Mouse (Mus musculus): ENCODE data around the gene Msh4. TPM values are rescaled to one million over a fixed set of nuclear protein-coding genes. Genes with fewer than 3 reads are reported as not detected.

The Msh4 gene
- polyA plus RNA-seq, 1 experiment = not detected

DNA sequence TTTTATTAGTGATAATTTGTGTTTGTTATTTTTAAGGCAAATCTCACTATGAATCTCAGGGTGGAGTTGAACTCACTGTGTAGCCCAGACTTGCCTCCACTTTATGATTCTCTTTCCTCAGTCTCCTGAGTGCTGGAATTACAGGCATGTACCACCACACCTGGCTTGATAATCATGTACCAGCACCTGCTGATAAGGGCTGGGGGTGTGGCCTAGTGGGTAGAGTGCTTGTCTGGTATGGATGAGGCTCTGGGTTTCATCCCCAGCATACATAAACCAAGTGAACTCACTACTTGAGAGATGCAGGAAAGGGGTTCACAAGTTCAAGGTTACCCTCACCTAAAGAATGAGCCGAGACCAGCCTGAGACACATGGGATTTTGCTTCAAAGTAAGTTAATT is 4.0 kb downstream of the Msh4 start:
- 82% methylated on average over 1 of the region's 1 CpGs for WGBS
- peaks cover 4% of the 10 kb centered on the region; the same call in 1 of the 2 replicates for H3K4me1 ChIP-seq (ENCODE audit: control insufficient read depth, insufficient read depth, low read length)
- no peak overlapping the region for H3K27ac ChIP-seq (ENCODE audit: insufficient read depth, low read depth, low read length)
- TF ChIP-seq CTCF (IDR thresholded peaks at IDR 0.05; ENCODE audit: insufficient read depth, low read depth, low read length) = no peak
- no peak for TF ChIP-seq POLR2A (IDR thresholded peaks at IDR 0.05; ENCODE audit: insufficient read depth, low read depth, low read length)
- no peak overlapping the region for H3K4me3 ChIP-seq (ENCODE audit: insufficient read depth, low read depth, low read length)

DNA sequence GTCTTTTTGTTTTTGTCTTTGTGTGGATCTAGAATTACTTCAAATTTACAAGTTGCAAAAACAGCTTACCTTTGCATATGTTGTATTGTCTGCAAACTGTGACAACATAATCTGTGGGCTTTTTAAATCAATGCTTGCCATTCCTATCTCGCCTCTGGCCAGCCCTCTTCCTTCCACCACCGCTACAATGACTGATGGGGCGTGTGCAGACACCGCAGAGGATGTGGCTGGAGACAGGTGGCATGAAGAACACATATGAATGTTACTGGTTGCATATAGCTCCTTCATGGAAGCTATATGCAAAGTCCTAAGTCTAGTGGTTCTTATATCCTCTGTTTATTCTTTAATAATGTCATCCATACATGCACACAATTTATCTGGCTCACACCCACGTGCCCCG is 8.7 kb downstream of the Msh4 start:
- no peak for TF ChIP-seq CTCF (IDR thresholded peaks at IDR 0.05; ENCODE audit: insufficient read depth, low read depth, low read length)
- WGBS = 71% methylated on average over 6 of the region's 6 CpGs
- H3K4me3 ChIP-seq (ENCODE audit: insufficient read depth, low read depth, low read length) = no peak overlapping the region
- peaks cover 4% of the 10 kb centered on the region; the same call in 1 of the 2 replicates for H3K4me1 ChIP-seq (ENCODE audit: control insufficient read depth, insufficient read depth, low read length)
- H3K27ac ChIP-seq (ENCODE audit: insufficient read depth, low read depth, low read length) = no peak overlapping the region

DNA sequence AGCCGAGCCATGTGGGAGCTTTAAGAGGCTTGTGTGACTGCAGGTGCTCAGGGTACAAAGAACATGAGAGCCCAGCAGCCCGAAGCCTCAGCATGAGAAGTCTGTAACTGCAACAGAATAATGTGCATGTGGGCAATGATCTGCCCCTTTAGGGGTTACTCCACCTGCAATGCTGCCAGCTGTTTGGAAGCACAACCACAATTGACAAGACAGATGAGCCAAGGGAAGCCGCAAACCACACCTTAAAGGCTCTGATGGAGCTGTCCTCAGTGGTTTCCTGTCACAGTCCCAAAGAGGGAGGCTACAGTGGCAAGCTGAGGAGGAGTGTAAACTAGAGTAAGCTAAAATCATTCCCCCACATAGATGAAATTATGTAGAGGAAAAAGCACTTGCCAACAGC is 10.5 kb downstream of the Msh4 start:
- no peak for TF ChIP-seq POLR2A (IDR thresholded peaks at IDR 0.05; ENCODE audit: insufficient read depth, low read depth, low read length)
- no peak for TF ChIP-seq CTCF (IDR thresholded peaks at IDR 0.05; ENCODE audit: insufficient read depth, low read depth, low read length)
- no peak overlapping the region for H3K27ac ChIP-seq (ENCODE audit: insufficient read depth, low read depth, low read length)
- H3K4me1 ChIP-seq (ENCODE audit: control insufficient read depth, insufficient read depth, low read length) = peaks cover 4% of the 10 kb centered on the region; the same call in 1 of the 2 replicates
- no peak overlapping the region for H3K4me3 ChIP-seq (ENCODE audit: insufficient read depth, low read depth, low read length)
- 84% methylated on average over 3 of the region's 3 CpGs for WGBS

DNA sequence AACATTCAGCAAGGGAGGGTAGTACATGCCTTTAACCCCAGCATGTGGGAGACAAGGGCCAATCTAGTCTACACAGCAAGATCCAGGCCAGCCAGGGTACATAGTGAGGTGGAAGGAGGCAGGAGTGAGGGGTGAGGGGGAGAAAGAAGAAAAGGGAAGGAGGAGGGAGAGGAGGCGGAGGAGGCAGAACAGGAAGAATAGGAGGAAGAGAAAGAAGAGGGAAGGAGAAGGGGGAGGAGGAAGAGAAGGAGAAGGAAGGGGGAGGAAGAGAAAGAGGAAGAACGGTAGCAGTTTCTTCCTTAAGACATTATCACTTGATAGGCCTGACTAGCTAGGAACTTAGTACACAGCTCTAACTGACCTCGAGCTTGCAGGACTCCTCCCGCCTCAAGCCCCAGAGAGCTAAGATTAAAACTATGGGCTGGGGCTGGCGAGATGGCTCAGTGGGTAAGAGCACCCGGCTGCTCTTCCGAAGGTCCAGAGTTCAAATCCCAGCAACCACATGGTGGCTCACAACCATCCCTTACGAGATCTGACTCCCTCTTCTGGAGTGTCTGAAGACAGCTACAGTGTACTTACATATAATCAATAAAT is 16.7 kb downstream of the Msh4 start:
- 86% methylated on average over 8 of the region's 8 CpGs for WGBS
- H3K4me3 ChIP-seq (ENCODE audit: insufficient read depth, low read depth, low read length) = no peak overlapping the region
- H3K4me1 ChIP-seq (ENCODE audit: control insufficient read depth, insufficient read depth, low read length) = no peaks in the 10 kb centered on the region
- TF ChIP-seq POLR2A (IDR thresholded peaks at IDR 0.05; ENCODE audit: insufficient read depth, low read depth, low read length) = no peak
- no peak for TF ChIP-seq CTCF (IDR thresholded peaks at IDR 0.05; ENCODE audit: insufficient read depth, low read depth, low read length)
- no peak overlapping the region for H3K27ac ChIP-seq (ENCODE audit: insufficient read depth, low read depth, low read length)

DNA sequence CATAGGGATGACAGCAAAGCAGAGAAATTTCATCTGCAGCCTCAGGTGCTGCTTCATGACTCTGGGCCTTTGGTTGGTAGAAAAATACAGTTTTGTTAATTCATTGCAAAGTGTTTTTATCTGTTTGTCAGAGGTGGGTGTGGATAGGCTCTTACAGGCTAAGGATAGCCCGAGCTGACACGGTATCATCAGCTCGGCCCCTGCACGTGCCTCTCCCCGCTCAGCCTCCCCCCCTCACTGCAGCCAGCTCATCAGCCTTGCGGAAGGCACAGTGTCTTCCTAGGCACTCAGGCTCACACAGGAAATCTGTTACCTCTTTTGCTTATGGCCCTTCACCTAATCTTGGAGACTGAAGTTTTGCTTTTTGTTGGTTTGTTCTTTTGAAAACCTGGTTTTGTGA is 17.8 kb downstream of the Msh4 start:
- TF ChIP-seq POLR2A (IDR thresholded peaks at IDR 0.05; ENCODE audit: insufficient read depth, low read depth, low read length) (no peak), CTCF (IDR thresholded peaks at IDR 0.05; ENCODE audit: insufficient read depth, low read depth, low read length) (no peak)
- no peaks in the 10 kb centered on the region for H3K4me1 ChIP-seq (ENCODE audit: control insufficient read depth, insufficient read depth, low read length)

DNA sequence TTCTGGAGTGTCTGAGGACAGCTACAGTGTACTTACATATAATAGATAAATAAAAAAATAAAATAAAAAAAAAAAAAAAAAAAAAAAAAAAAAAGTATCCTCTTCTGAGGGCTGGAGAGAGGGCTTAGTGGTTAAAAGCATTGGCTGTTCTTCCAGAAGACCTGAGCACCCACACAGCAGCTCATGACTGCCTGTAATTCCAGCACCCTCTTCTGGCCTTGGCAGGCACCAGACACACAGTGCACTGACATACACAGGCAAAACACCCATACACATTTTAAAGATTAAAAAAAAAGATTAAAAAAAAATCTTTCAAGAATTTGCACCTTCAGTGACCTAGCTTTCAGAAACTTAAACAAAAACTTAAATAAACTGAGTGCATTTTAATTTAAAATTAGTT is 19.6 kb downstream of the Msh4 start:
- no peak for TF ChIP-seq CTCF (IDR thresholded peaks at IDR 0.05; ENCODE audit: insufficient read depth, low read depth, low read length)
- TF ChIP-seq POLR2A (IDR thresholded peaks at IDR 0.05; ENCODE audit: insufficient read depth, low read depth, low read length) = no peak
- no peak overlapping the region for H3K27ac ChIP-seq (ENCODE audit: insufficient read depth, low read depth, low read length)
- H3K4me3 ChIP-seq (ENCODE audit: insufficient read depth, low read depth, low read length) = no peak overlapping the region
- no peaks in the 10 kb centered on the region for H3K4me1 ChIP-seq (ENCODE audit: control insufficient read depth, insufficient read depth, low read length)

More for the DNA sequence above, 17.8 kb downstream of the Msh4 start:
- H3K4me3 ChIP-seq (ENCODE audit: insufficient read depth, low read depth, low read length) = no peak overlapping the region
- whole genome bisulfite sequencing = 59% methylated on average over 6 of the region's 6 CpGs
- no peak overlapping the region for H3K27ac ChIP-seq (ENCODE audit: insufficient read depth, low read depth, low read length)

DNA sequence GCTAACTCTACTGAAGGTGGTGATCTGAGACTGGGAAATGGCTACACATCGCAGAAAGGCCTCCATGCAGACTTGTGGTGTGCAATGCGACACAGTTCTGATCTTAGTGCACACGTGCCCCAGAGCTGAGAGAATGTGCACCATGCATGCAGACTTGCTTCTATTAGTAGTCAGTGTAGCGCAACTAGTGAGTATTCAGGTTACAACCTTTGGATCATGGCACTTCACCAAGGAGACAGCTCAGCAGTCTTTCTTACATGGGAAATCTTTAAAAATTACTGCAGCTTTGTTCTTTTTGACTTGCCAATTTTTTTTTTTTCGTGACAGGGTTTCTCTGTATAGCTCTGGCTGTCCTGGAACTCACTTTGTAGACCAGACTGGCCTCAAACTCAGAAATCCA is 34.5 kb downstream of the Msh4 start:
- no peak overlapping the region for H3K4me3 ChIP-seq (ENCODE audit: insufficient read depth, low read depth, low read length)
- no peaks in the 10 kb centered on the region for H3K4me1 ChIP-seq (ENCODE audit: control insufficient read depth, insufficient read depth, low read length)
- H3K27ac ChIP-seq (ENCODE audit: insufficient read depth, low read depth, low read length) = no peak overlapping the region
- TF ChIP-seq CTCF (IDR thresholded peaks at IDR 0.05; ENCODE audit: insufficient read depth, low read depth, low read length) = no peak
- TF ChIP-seq POLR2A (IDR thresholded peaks at IDR 0.05; ENCODE audit: insufficient read depth, low read depth, low read length) = no peak
- 91% methylated on average over 5 of the region's 5 CpGs for WGBS

DNA sequence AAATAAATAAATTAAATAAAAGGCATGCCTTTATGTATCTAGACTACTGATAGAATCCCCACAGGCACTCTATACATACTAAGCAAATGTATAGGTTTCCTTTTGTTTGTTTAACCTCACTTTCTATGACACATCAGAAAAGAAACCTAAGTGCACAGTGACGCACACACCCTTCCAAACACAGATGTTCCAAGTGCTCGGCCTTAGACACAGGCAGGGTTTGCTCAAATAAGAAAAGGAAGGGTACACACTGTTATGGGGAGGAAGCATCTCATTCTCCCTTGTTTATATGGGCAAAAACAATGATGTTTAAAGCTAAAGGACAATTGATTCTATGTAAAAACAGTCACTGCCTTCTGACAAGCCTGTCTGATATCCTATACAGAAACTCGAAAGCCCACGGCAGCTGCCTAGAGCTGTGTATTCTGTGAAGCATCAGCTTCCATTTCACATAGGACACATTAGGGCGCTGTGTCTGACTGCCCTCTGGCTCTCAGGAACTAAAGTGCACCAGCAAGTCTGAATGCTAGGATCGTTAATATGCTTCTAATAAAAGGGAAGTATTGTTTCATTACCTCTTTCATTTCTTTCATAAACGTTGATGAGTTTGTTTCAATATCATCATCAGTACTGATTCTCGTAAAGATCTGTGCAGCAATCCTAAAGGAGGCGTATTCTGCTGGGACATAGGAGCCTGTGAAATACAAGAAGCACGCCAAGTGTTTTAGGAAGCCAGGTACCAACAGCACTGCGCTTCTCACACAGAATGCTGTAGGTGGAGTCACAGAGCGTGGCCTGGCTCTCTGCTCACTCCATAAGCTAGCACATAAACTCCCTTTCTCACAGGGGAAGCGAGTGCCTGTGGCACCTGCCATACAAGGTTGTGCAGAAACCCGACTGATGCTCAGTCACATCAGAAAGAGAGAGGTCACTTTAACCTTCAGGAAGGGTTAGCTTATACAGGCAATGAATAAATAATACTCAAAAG is 38.5 kb downstream of the Msh4 start:
- 54% methylated on average over 14 of the region's 14 CpGs for WGBS
- TF ChIP-seq CTCF (IDR thresholded peaks at IDR 0.05; ENCODE audit: insufficient read depth, low read depth, low read length) (no peak), POLR2A (IDR thresholded peaks at IDR 0.05; ENCODE audit: insufficient read depth, low read depth, low read length) (no peak)

More for the DNA sequence above, 38.5 kb downstream of the Msh4 start:
- no peaks in the 10 kb centered on the region for H3K4me1 ChIP-seq (ENCODE audit: control insufficient read depth, insufficient read depth, low read length)
- no peak overlapping the region for H3K27ac ChIP-seq (ENCODE audit: insufficient read depth, low read depth, low read length)
- no peak overlapping the region for H3K4me3 ChIP-seq (ENCODE audit: insufficient read depth, low read depth, low read length)

All from olfactory bulb, adult 2 months (tissue).